Mouse (Mus musculus): ENCODE measurements at regions not wholly inside any gene's neighbourhood (a gene's known extent, or its start where the extent isn't known, plus 50 kb on each side); places are given as distances from the start of the nearest gene placed in this dataset.

- no peak overlapping the region for H3K4me3 ChIP-seq
- H3K27ac ChIP-seq, result peak overlapping the region; percentile 96
- H3K4me2 ChIP-seq, result no peak overlapping the region
- WGBS, result 85% methylated on average over 2 of the region's 2 CpGs
- no peak for ATAC-seq (ENCODE audit: insufficient number of reproducible peaks, insufficient read depth, low FRiP score, low TSS enrichment, low read depth)
- no peak overlapping the region for H3K9ac ChIP-seq
- no peaks in the 10 kb centered on the region for H3K9me3 ChIP-seq
- H3K4me1 ChIP-seq, result peaks cover 45% of the 10 kb centered on the region
- H3K36me3 ChIP-seq, result no peaks in the 10 kb centered on the region
- no peaks in the 10 kb centered on the region for H3K27me3 ChIP-seq
Observed at GRCm38 (mm10) chr8:103273476-103273875, 488.0 kb upstream of the Cdh11 start.

- Histone ChIP-seq H3K9ac (no peak overlapping the region), H3K4me3 (no peak overlapping the region), H3K4me1 (no peaks in the 10 kb centered on the region), H3K4me2 (no peak overlapping the region), H3K9me3 (no peaks in the 10 kb centered on the region), H3K36me3 (no peaks in the 10 kb centered on the region), H3K27me3 (no peaks in the 10 kb centered on the region), H3K27ac (no peak overlapping the region)
- no peak for ATAC-seq (ENCODE audit: insufficient number of reproducible peaks, insufficient read depth, low FRiP score, low TSS enrichment, low read depth)
- WGBS, result 29% methylated on average over 1 of the region's 1 CpGs
Observed at GRCm38 (mm10) chr8:103281801-103282200, 496.4 kb upstream of the Cdh11 start.

- H3K36me3 ChIP-seq, result no peaks in the 10 kb centered on the region
- ATAC-seq (ENCODE audit: insufficient number of reproducible peaks, insufficient read depth, low FRiP score, low TSS enrichment, low read depth), result no peak
- 54% methylated on average over 12 of the region's 12 CpGs for WGBS
Observed at GRCm38 (mm10) chr8:103288561-103288974, 503.1 kb upstream of the Cdh11 start.

GRCm38 (mm10) chr8:103292896-103293295 lies 507.5 kb upstream of the Cdh11 start:
- no peak overlapping the region for H3K9ac ChIP-seq
- H3K9me3 ChIP-seq, result no peaks in the 10 kb centered on the region
- no peak overlapping the region for H3K4me2 ChIP-seq
- 0 out of 2 replicates have a peak overlapping the region, but pooled peaks have one; percentile 5 for H3K27ac ChIP-seq
- ATAC-seq (ENCODE audit: insufficient number of reproducible peaks, insufficient read depth, low FRiP score, low TSS enrichment, low read depth), result no peak
- WGBS, result 25% methylated on average over 2 of the region's 2 CpGs
- peaks cover 28% of the 10 kb centered on the region for H3K4me1 ChIP-seq
- no peak overlapping the region for H3K4me3 ChIP-seq
- H3K27me3 ChIP-seq, result no peaks in the 10 kb centered on the region
- H3K36me3 ChIP-seq, result no peaks in the 10 kb centered on the region

More at GRCm38 (mm10) chr8:103288561-103288974, 503.1 kb upstream of the Cdh11 start:
- H3K4me1 ChIP-seq, result peaks cover 28% of the 10 kb centered on the region
- no peak overlapping the region for H3K9ac ChIP-seq
- no peak overlapping the region for H3K4me3 ChIP-seq
- H3K27ac ChIP-seq, result peak overlapping the region; percentile 7; the same call in 1 of the 2 replicates
- no peaks in the 10 kb centered on the region for H3K27me3 ChIP-seq
- H3K9me3 ChIP-seq, result no peaks in the 10 kb centered on the region
- H3K4me2 ChIP-seq, result no peak overlapping the region

- no peak overlapping the region for H3K4me3 ChIP-seq
- 27% methylated on average over 1 of the region's 1 CpGs for WGBS
- no peak overlapping the region for H3K4me2 ChIP-seq
- no peaks in the 10 kb centered on the region for H3K27me3 ChIP-seq
- H3K4me1 ChIP-seq, result no peaks in the 10 kb centered on the region
- no peaks in the 10 kb centered on the region for H3K9me3 ChIP-seq
- no peaks in the 10 kb centered on the region for H3K36me3 ChIP-seq
- H3K27ac ChIP-seq, result peak overlapping the region; percentile 68
- no peak for ATAC-seq (ENCODE audit: insufficient number of reproducible peaks, insufficient read depth, low FRiP score, low TSS enrichment, low read depth)
- H3K9ac ChIP-seq, result no peak overlapping the region
Observed at GRCm38 (mm10) chr8:103306476-103307183, 521.2 kb upstream of the Cdh11 start.

GRCm38 (mm10) chr8:103313576-103313975 lies 528.1 kb upstream of the Cdh11 start:
- Histone ChIP-seq H3K9ac (no peak overlapping the region), H3K4me1 (peaks cover 16% of the 10 kb centered on the region), H3K36me3 (no peaks in the 10 kb centered on the region), H3K4me3 (no peak overlapping the region), H3K4me2 (no peak overlapping the region), H3K27ac (no peak overlapping the region), H3K27me3 (no peaks in the 10 kb centered on the region), H3K9me3 (no peaks in the 10 kb centered on the region)
- ATAC-seq (ENCODE audit: insufficient number of reproducible peaks, insufficient read depth, low FRiP score, low TSS enrichment, low read depth), result no peak
- WGBS, result 100% methylated on average over 1 of the region's 1 CpGs

- H3K4me1 ChIP-seq, result peaks cover 16% of the 10 kb centered on the region
- no peak for ATAC-seq (ENCODE audit: insufficient number of reproducible peaks, insufficient read depth, low FRiP score, low TSS enrichment, low read depth)
- H3K27me3 ChIP-seq, result no peaks in the 10 kb centered on the region
- no peaks in the 10 kb centered on the region for H3K36me3 ChIP-seq
- H3K4me3 ChIP-seq, result no peak overlapping the region
- 7% methylated on average over 1 of the region's 1 CpGs for WGBS
- no peak overlapping the region for H3K27ac ChIP-seq
- H3K9me3 ChIP-seq, result no peaks in the 10 kb centered on the region
- H3K9ac ChIP-seq, result no peak overlapping the region
- H3K4me2 ChIP-seq, result no peak overlapping the region
Observed at GRCm38 (mm10) chr8:103314279-103315022, 529.0 kb upstream of the Cdh11 start.

GRCm38 (mm10) chr8:103315742-103316141 lies 530.3 kb upstream of the Cdh11 start:
- no peaks in the 10 kb centered on the region for H3K9me3 ChIP-seq
- no peak for ATAC-seq (ENCODE audit: insufficient number of reproducible peaks, insufficient read depth, low FRiP score, low TSS enrichment, low read depth)
- no peaks in the 10 kb centered on the region for H3K27me3 ChIP-seq
- H3K9ac ChIP-seq, result no peak overlapping the region
- H3K36me3 ChIP-seq, result no peaks in the 10 kb centered on the region
- H3K4me3 ChIP-seq, result no peak overlapping the region
- H3K4me2 ChIP-seq, result no peak overlapping the region
- H3K27ac ChIP-seq, result no peak overlapping the region
- WGBS, result 73% methylated on average over 1 of the region's 1 CpGs
- H3K4me1 ChIP-seq, result peaks cover 16% of the 10 kb centered on the region

GRCm38 (mm10) chr8:103316691-103317091 lies 531.2 kb upstream of the Cdh11 start:
- Histone ChIP-seq H3K4me2 (no peak overlapping the region), H3K4me1 (peaks cover 16% of the 10 kb centered on the region), H3K4me3 (no peak overlapping the region), H3K27me3 (no peaks in the 10 kb centered on the region), H3K36me3 (no peaks in the 10 kb centered on the region), H3K27ac (peak overlapping the region; percentile 11; the same call in 1 of the 2 replicates), H3K9ac (no peak overlapping the region), H3K9me3 (no peaks in the 10 kb centered on the region)
- ATAC-seq (ENCODE audit: insufficient number of reproducible peaks, insufficient read depth, low FRiP score, low TSS enrichment, low read depth), result no peak
- 54% methylated on average over 5 of the region's 5 CpGs for whole genome bisulfite sequencing

- no peak overlapping the region for H3K4me3 ChIP-seq
- no peaks in the 10 kb centered on the region for H3K27me3 ChIP-seq
- peaks cover 16% of the 10 kb centered on the region for H3K4me1 ChIP-seq
- no peaks in the 10 kb centered on the region for H3K9me3 ChIP-seq
- no peaks in the 10 kb centered on the region for H3K36me3 ChIP-seq
- ATAC-seq (ENCODE audit: insufficient number of reproducible peaks, insufficient read depth, low FRiP score, low TSS enrichment, low read depth), result no peak
- 73% methylated on average over 2 of the region's 2 CpGs for WGBS
- no peak overlapping the region for H3K4me2 ChIP-seq
- peak overlapping the region; percentile 11; the same call in 1 of the 2 replicates for H3K27ac ChIP-seq
- no peak overlapping the region for H3K9ac ChIP-seq
Observed at GRCm38 (mm10) chr8:103317149-103317725, 531.8 kb upstream of the Cdh11 start.

GRCm38 (mm10) chr8:103324016-103324665 lies 538.7 kb upstream of the Cdh11 start:
- Histone ChIP-seq H3K27ac (no peak overlapping the region), H3K4me1 (no peaks in the 10 kb centered on the region), H3K27me3 (no peaks in the 10 kb centered on the region), H3K4me2 (no peak overlapping the region), H3K9me3 (no peaks in the 10 kb centered on the region), H3K36me3 (no peaks in the 10 kb centered on the region), H3K4me3 (no peak overlapping the region), H3K9ac (no peak overlapping the region)
- ATAC-seq (ENCODE audit: insufficient number of reproducible peaks, insufficient read depth, low FRiP score, low TSS enrichment, low read depth), result no peak

Data from embryonic facial prominence, embryonic 13.5 days (tissue).